Mouse (Mus musculus): Measurements from ENCODE around the gene Myo1d. TPM values are rescaled to one million over a fixed set of nuclear protein-coding genes. Genes with fewer than 3 reads are reported as not detected.
"Not testable (repeated sequence)": the region's sequence is repeated elsewhere in the genome, so short reads cannot be mapped to it uniquely, and the experiment has no call there.

Gene Myo1d
- total RNA-seq, 2 experiments from 2014 or later, result 6.4 to 7.0 TPM

DNA sequence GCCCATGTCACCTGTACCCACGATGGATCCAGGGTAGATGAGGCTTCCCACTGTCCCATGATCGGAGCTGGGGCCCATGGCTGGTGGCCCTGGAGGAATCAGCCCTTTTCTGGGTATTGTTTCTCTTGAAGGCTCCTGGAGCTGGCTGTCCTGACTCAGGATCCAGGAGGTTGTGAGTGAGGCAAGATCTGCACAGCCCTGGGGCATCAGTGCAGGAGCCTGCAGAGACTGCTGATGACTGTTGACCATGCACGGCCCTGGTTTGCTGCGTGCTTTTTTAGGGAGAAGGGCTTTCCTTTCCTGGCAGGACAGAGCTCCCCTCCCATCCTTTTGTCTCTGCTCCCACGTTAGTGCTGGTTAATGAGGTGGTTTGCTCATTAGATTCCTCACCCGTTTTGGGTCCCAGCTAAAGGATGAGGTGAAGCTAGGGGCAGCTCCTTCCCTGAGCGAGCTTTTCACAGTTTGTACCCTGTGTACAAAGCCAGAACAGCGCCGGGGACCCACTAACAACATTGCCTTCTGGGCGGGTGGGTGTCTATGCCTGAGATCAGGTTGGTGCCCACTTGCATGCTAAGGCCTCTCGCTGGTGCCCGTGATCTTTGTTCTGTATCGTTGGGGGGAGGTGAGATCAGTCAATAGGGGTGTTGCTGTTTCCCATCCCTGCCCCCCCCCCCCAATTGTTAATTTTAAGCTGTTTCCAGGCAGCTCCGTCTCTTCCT, 301.0 kb downstream of the Myo1d start:
- intact Hi-C loops (cut with DNase I; ENCODE audit: low total_unique reads), result no loop called here
- DNase-seq, result no peak

DNA sequence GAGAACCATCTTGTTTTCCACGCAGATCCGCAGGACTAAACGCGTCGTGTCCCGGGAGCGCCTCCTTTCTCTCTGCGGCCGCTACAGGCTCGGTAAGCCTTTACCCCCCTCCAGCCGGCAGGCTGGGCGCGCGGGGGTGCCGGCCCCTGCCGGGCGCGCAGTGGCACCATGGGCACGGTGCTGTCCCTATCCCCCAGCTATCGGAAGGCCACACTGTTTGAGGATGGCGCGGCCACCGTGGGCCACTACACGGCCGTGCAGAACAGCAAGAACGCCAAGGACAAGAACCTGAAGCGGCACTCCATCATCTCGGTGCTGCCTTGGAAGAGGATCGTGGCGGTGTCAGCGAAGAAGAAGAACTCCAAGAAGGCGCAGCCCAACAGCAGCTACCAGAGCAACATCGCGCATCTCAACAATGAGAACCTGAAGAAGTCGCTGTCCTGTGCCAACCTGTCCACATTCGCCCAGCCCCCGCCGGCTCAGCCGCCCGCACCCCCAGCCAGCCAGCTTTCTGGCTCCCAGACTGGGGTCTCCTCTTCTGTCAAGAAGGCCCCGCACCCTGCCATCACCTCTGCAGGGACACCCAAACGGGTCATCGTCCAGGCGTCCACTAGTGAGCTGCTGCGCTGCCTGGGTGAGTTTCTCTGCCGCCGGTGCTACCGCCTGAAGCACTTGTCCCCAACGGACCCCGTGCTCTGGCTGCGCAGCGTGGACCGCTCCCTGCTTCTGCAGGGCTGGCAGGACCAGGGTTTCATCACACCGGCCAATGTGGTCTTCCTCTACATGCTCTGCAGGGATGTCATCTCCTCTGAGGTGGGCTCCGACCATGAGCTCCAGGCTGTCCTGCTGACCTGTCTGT, 302.3 kb downstream of the Myo1d start:
- intact Hi-C loops (cut with DNase I; ENCODE audit: low total_unique reads), result no loop called here
- no peak for DNase-seq

DNA sequence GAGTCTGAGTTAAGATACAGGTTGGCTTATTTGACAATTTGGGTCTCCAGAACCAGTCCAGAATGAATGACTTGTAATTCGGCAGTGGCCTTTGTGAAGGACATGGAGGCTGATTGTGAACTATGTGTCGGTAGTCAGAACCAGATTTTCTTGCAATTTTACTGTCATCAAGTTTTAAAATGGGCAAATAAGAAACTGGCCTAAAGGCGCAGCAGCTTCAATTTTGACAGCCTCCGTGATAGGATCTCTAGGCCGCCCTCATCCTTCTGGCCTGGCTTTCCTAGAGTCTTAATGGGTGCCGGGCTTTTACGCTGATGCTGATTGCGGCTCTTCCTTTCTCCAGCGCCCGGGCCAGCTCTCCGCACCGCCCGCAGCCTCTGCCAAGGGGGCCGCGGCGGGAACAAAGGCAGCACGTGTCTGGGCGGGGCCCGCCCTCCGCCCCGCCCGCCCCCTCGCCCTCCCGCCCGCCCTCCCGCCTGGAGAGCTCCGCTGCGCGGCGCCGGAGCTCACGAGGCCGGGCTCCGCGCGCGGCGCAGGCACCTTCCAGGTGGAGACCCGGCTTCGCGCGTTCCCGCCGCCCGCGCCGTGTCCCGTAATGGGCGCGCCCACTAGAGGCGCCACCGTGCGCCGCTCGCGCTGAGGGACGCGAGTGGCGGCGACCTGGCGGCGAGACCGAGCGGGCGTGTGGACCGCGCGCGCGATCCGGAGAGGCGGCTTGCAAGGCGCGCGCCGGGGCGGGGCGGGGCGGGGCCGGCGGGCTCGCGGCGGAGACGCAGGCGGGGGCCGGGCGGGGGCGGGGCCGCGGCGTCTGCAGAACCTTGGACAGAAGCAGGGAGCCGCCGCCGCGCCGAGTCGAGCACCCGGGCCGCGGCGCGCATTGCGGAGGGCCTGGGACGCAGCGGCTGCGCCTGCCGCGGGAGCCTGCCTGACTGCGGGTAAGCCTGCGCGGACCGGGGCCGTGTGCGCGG, 303.3 kb downstream of the Myo1d start, which contains the start of gene Cdk5r1:
Cdk5r1 (plus strand) TSS at position 802 of the 968 bp plus-strand sequence.
- intact Hi-C loops (cut with DNase I; ENCODE audit: low total_unique reads), result no loop called here
- DNase-seq, result peak; percentile 84

DNA sequence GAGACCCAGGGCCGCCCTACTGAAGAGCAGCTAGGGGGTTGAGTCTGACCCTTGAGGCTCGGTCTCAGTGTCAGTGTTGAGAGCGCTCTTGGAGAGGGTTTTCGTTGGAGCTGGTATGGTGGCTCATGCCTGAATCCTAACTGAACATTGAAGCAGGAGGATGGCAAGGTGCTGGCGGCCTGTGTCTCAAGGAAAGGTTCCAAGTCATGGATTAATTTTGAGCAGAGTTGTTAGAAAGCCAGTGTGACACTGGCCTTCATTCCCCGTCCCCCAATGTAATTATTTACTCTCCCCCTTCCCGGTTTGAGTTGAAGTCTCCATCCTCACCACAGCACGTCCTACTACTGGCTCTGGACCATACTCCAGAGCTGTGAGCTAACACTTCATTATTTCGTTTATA, 304.3 kb downstream of the Myo1d start:
- intact Hi-C loops (cut with DNase I; ENCODE audit: low total_unique reads), result no loop called here

DNA sequence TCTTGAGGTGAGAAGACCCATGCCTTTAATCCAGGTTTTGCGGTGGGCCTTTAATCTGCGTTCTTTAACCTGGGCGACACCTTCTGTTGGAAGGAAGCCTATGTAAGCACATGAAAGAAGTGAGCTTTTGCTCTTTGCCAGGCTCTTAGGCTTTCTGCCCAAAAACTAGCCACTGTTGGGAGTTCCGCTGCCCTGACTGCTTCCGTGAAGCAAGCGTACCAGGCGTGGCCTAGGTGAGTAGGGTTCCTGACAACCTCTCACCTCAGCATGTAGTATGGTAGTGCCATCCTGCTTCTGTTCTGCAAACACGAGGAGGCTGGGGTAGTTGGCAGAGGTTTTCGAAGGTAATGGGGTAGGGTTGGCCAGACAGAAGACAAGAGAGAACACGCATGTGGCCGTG, 305.0 kb downstream of the Myo1d start:
- DNase-seq, result no peak
- intact Hi-C loops (cut with DNase I; ENCODE audit: low total_unique reads), result no loop called here

More for the DNA sequence above, 304.3 kb downstream of the Myo1d start:
- DNase-seq, result no peak

DNA sequence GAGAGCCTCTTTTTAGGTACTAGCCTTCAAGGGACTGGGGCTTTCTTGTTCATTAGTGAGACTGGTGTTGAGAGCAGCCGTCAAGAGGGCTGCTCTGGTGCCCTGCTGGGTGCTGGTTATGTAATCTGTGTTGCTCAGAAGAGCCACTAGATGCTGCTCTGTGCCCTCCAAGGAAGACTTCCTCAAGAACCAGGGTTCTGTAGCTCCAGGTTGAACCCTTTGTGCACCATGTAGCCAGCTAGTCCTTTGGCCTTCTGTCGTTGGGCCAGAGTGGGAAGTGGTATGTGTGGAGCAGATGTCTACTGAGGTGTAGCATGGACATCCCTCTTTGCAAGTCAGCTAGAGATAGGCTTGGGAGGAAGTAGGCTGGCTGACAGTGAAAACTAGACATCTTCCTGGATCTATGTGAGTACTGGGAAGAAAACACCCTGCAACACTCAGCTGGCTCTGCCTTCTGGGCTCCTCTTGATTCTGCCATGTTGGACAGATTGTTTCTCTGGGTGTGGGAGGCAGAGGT, 305.6 kb downstream of the Myo1d start:
- intact Hi-C loops (cut with DNase I; ENCODE audit: low total_unique reads), result no loop called here
- DNase-seq, result no peak

DNA sequence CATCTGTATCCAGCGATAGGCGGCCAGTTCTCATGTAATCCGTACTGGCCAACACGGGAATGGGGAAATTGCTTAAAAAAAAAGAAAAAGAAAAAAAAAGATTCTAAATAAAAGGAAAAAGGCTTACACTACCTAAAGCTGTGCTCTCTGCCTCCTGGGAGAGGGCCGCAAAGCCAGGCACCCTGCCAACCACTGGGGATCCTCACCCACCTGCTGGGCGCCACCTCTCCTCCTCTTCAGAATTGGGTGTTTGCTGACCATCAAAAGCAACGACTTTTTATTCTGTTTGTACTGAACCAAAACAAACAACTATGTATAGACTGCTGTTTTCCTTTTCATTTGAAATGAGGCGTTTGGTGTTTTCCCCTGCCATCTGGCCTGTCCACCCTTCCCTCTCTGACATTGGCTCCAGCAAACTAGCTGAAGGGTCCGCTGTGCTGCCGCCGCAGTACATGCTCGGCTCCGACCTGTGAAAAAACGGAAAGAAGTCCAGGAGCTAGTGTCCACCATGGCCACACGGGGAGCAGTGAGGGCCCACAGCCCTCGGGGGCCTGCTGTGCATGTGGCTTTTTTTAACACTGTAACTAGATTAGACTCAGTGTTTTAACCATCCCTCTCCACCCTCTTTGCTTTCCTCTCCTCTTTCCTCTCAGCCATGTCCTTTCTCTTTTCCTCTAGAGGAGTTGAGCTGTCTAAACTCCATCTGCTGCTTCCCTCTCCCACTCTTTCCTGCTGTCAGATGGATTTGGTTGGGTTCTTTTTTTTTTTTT, 307.8 kb downstream of the Myo1d start:
- intact Hi-C loops (cut with DNase I; ENCODE audit: low total_unique reads), result no loop called here

DNA sequence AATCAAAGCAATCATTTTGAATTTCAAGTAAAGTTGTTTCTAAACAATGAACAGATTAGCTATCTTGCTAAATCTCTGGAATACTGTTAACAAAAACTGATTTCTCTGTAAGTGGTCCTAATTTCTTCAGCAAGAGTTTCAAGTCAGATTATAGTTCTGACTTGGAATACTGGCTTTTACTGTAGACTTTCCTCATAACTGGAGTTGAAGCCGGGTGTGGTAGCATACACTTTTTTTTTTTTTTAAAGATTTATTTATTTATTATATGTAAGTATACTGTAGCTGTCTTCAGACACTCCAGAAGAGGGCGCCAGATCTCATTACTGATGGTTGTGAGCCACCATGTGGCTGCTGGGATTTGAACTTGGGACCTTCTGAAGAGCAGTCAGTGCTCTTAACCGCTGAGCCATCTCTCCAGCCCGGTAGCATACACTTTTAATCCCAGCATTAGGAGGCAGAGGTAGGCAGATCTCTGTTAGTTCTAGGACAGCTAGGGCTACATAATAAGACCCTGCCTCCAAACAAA, 316.2 kb downstream of the Myo1d start:
- intact Hi-C loops (cut with DNase I; ENCODE audit: low total_unique reads); DNase-seq: not testable (repeated sequence)

More for the DNA sequence above, 307.8 kb downstream of the Myo1d start:
- DNase-seq, result no peak

DNA sequence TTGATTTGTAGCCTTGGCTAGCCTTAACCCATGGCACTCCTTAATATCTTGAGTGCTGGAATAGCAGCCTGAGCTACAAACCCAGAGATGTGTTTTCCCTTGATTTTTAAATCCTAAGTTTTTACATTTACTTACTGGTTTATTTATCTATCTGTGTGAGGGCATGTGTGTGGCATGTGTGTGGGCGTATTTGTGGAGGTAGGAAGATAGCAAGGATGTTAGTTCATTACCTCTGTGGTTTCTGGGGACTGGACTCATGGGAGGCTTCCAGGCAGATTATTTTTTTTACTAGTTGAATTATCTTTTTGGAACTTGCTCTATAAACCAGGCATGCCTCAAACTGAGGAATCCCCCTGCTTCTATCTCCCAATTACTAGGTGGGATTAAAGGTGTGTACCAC, 326.6 kb downstream of the Myo1d start:
- no peak for DNase-seq
- intact Hi-C loops (cut with DNase I; ENCODE audit: low total_unique reads), result no loop called here

DNA sequence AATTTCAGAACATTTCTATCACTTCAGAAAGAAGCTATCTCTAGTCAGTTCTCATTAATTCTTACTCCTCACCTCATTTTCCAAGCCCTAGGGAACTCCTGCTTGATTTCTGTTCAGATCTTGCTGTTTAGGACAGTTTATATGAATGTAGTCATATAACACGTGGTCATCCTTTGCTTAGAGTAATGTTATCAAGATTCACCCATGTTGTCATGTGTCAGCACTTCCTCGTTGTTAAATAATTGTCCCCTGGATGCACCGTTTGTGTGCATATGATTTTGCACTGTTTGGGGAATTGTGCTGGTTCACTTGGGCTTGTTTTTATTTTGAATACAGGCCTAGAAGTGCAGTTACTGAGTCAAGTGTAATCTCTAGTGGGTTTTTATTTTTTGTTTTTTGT, 327.6 kb downstream of the Myo1d start:
- intact Hi-C loops (cut with DNase I; ENCODE audit: low total_unique reads), result no loop called here
- no peak for DNase-seq

DNA sequence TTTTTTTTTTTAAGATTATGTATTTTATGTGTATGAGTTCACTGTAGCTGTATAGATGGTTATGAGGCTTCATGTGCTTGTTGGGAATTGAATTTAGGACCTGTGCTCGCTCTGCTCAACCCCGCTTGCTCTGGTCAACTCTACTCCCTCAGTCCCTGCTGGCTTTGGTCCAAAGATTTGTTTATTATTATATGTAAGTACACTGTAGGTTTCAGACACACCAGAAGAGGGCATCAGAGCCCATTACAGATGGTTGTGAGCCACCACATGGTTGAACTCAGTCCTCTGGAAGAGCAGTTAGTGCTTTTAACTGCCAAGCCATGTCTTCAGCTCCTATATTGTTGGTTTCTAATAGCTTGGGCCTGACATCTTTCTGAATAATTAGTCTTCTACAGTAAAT, 330.0 kb downstream of the Myo1d start:
- DNase-seq, result no peak
- intact Hi-C loops (cut with DNase I; ENCODE audit: low total_unique reads), result no loop called here

DNA sequence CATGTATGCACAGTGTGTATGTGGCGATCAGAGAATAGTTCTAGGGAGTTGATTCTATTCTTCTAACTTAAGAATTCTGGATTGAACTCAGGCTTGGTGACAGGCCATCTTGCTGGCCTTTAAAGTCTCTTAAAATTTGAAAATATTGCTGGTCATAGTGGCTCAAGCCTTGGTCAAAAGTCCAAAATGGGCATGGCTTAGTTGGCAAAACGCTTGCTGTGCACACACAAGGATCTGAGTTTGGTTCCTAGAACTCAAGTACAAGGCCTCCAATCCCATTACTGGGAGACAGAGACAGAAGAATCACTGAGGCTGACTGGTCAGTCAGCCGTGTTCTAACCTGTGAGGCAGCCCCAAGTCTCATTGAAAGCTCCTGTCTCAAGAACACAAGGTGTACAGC, 332.9 kb downstream of the Myo1d start:
- intact Hi-C loops (cut with DNase I; ENCODE audit: low total_unique reads), result no loop called here
- no peak for DNase-seq

Other genes with a start within 250 kb of the Myo1d start
- 1 to 10 TPM; 3.3 to 4.9 TPM for gene Tmem98, start 30.1 kb upstream of the Myo1d start, total RNA-seq (2021)
- not detected for gene Spaca3, start 78.3 kb upstream of the Myo1d start, total RNA-seq (2021)

Data from gastrocnemius, postnatal 14 days (tissue).